Mouse (Mus musculus) hindbrain, embryonic 15.5 days (tissue): ENCODE measurements around the gene Rhbg. TPM values are rescaled to one million over a fixed set of nuclear protein-coding genes. Genes with fewer than 3 reads are reported as not detected.
A peak's percentile ranks its signal among the peaks of the same experiment; 100 is the strongest.

Experiments used
- ATAC-seq: fragments of 200-750 bp; cut with Nextera tagmentation; 2 replicates; pipeline ENCODE4 v1.8.0; 2017; ENCODE audit warnings: low read depth, moderate number of reproducible peaks, moderate TSS enrichment; ENCODE audit not compliant: low FRiP score
- H3K27ac ChIP-seq: fragments of 300-500 bp; sonication (generic); replicated peaks from 2 replicates; pipeline ENCODE4 v1.5.1; 2015; ENCODE audit warnings: mild to moderate bottlenecking, inconsistent platforms
- H3K27me3 ChIP-seq: fragments of 300-500 bp; sonication (generic); 2 replicates; pipeline ENCODE4 v1.6.1; 2015; ENCODE audit warnings: control low read depth, inconsistent platforms
- H3K36me3 ChIP-seq: fragments of 300-500 bp; sonication (generic); 2 replicates; pipeline ENCODE4 v1.6.1; 2015; ENCODE audit warnings: control low read depth, inconsistent platforms
- H3K4me1 ChIP-seq: fragments of 300-500 bp; sonication (generic); replicated peaks from 2 replicates; pipeline ENCODE4 v1.6.1; 2015; ENCODE audit warnings: control low read depth, inconsistent platforms
- H3K4me2 ChIP-seq: fragments of 300-500 bp; sonication (generic); 2 replicates; pipeline ENCODE4 v1.6.1; 2015; ENCODE audit warnings: moderate library complexity, mild to moderate bottlenecking, inconsistent platforms
- H3K4me3 ChIP-seq: fragments of 300-500 bp; sonication (generic); 2 replicates; pipeline ENCODE4 v1.5.1; 2015; ENCODE audit warnings: mild to moderate bottlenecking, inconsistent platforms
- H3K9ac ChIP-seq: fragments of 300-500 bp; sonication (generic); 2 replicates; pipeline ENCODE4 v1.6.1; 2015; ENCODE audit warnings: inconsistent platforms
- H3K9me3 ChIP-seq: fragments of 300-500 bp; sonication (generic); 2 replicates; pipeline ENCODE4 v1.6.1; 2016; ENCODE audit warnings: control low read depth, inconsistent platforms
- WGBS: fragments of 180-500 bp; shearing (Covaris S2); methylation state at CpG from one replicate; pipeline ENCODE4 v1.1.7; 2015; 5-methylcytosine and 5-hydroxymethylcytosine counted together
- polyA plus RNA-seq: library from polyadenylated mRNA; unstranded; fragments of >200 nt; fragmentation: Nextera tagmentation; extraction: Ambion mirVana; gene quantifications from 2 replicates; pipeline ENCODE4 v1.2.1, GENCODE M21; 2015

Rhbg gene
- polyA plus RNA-seq, 1 experiment from 2014 or later, result 0.60 TPM

DNA sequence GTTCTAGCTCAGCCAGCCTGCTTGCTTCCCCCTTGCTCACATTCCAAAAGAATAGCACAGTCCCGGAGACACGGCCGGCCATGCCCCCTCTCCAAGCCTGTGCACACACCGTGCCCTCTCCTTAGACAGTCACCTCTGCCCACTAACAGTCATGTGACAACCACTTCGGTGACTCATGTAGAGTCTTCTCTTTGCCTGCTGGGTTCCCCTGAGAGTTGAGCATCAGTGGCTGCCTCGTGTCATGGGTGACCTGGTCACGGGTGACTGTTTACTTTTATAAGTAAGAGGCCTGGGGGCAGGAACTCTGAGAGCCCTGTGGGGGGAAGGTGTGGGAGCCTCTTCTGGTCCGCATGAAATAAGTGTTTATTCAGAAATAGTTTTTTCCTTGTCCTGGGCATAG lies 20.5 kb downstream of the Rhbg start:
- no peak overlapping the region for H3K9ac ChIP-seq
- WGBS, result 39% methylated on average over 8 of the region's 8 CpGs
- no peak overlapping the region for H3K4me2 ChIP-seq
- peaks cover 78% of the 10 kb centered on the region for H3K4me1 ChIP-seq
- ATAC-seq, result no peak
- peaks cover 10% of the 10 kb centered on the region for H3K36me3 ChIP-seq
- no peak overlapping the region for H3K4me3 ChIP-seq
- H3K27me3 ChIP-seq, result no peaks in the 10 kb centered on the region
- H3K9me3 ChIP-seq, result no peaks in the 10 kb centered on the region
- H3K27ac ChIP-seq, result peak overlapping the region; percentile 92

DNA sequence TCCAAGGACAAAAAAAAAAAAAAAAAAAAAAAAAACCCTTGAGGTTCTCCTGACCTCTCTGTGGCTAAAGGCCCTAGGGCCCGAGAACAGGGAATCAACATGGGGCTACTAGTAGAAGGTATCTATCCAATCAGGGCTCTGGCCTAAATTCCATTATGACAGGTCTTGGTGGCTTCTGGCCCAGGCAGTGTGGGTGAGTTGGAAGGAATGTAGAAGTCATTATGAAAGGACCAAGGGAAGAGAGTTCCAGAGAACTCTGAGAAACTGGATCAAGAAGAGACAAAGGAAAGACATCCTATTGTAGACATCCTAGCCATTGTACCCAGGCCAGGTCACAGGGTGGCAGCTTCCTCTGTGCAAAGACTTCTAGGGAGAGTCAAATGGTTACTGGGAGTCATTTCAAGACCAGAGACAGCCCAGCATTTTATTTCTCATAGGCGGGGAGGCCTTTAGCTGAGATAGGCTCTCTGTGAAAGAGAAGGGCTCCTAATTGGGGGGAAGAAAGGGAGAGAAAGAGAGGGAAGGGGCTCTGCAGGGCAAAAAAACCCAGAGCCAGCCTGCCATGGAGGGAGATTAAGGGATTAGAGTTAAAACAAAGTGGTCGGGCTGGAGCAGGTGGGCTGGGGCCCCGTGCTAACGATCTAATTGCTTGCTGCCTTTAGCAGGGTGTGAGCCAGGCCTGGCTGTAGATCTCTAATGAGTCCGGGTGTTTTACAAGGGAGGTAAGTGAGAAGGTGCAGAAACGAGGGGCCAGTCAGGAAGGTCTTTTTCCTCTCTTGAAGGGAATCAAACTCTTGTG lies 21.5 kb downstream of the Rhbg start:
- 20% methylated on average over 7 of the region's 7 CpGs for WGBS
- H3K4me3 ChIP-seq, result no peak overlapping the region
- no peaks in the 10 kb centered on the region for H3K27me3 ChIP-seq
- no peak for ATAC-seq
- peak overlapping the region; percentile 92 for H3K27ac ChIP-seq
- H3K36me3 ChIP-seq, result peaks cover 17% of the 10 kb centered on the region
- H3K4me2 ChIP-seq, result no peak overlapping the region
- H3K9me3 ChIP-seq, result no peaks in the 10 kb centered on the region
- no peak overlapping the region for H3K9ac ChIP-seq
- peaks cover 80% of the 10 kb centered on the region for H3K4me1 ChIP-seq

- Histone ChIP-seq H3K9me3 (no peaks in the 10 kb centered on the region), H3K27me3 (no peaks in the 10 kb centered on the region), H3K27ac (peak overlapping the region; percentile 92), H3K36me3 (peaks cover 17% of the 10 kb centered on the region), H3K4me3 (no peak overlapping the region), H3K4me1 (peaks cover 80% of the 10 kb centered on the region), H3K4me2 (no peak overlapping the region), H3K9ac (no peak overlapping the region)
- ATAC-seq, result peak; percentile 80
- WGBS, result 24% methylated on average over 7 of the region's 7 CpGs
These were observed 22.2 kb downstream of the Rhbg start for GRCm38 (mm10) chr3:88232301-88232702.

GRCm38 (mm10) chr3:88231061-88231641 lies 23.4 kb downstream of the Rhbg start:
- Histone ChIP-seq H3K36me3 (peaks cover 20% of the 10 kb centered on the region), H3K4me2 (0 out of 2 replicates have a peak overlapping the region, but pooled peaks have one; percentile 3), H3K4me3 (no peak overlapping the region), H3K4me1 (peaks cover 79% of the 10 kb centered on the region), H3K27ac (peak overlapping the region; percentile 92), H3K27me3 (no peaks in the 10 kb centered on the region), H3K9ac (no peak overlapping the region), H3K9me3 (no peaks in the 10 kb centered on the region)
- 19% methylated on average over 1 of the region's 1 CpGs for WGBS
- peak; percentile 74 for ATAC-seq

- Histone ChIP-seq H3K27me3 (no peaks in the 10 kb centered on the region), H3K9me3 (no peaks in the 10 kb centered on the region), H3K9ac (no peak overlapping the region), H3K4me3 (no peak overlapping the region), H3K27ac (peak overlapping the region; percentile 92), H3K4me1 (peaks cover 82% of the 10 kb centered on the region), H3K4me2 (no peak overlapping the region), H3K36me3 (peaks cover 20% of the 10 kb centered on the region)
- ATAC-seq, result peak; percentile 1; the same call in 1 of the 2 replicates
- WGBS, result 20% methylated on average over 17 of the region's 17 CpGs
These were observed 24.1 kb downstream of the Rhbg start for GRCm38 (mm10) chr3:88230262-88231047.

- WGBS, result 44% methylated on average over 6 of the region's 6 CpGs
- no peaks in the 10 kb centered on the region for H3K27me3 ChIP-seq
- peaks cover 91% of the 10 kb centered on the region for H3K4me1 ChIP-seq
- no peak overlapping the region for H3K4me3 ChIP-seq
- H3K36me3 ChIP-seq, result peaks cover 20% of the 10 kb centered on the region
- H3K9me3 ChIP-seq, result no peaks in the 10 kb centered on the region
- no peak overlapping the region for H3K4me2 ChIP-seq
- no peak for ATAC-seq
- peak overlapping the region; percentile 92 for H3K27ac ChIP-seq
- H3K9ac ChIP-seq, result no peak overlapping the region
These were observed 25.0 kb downstream of the Rhbg start for GRCm38 (mm10) chr3:88229526-88229925.

DNA sequence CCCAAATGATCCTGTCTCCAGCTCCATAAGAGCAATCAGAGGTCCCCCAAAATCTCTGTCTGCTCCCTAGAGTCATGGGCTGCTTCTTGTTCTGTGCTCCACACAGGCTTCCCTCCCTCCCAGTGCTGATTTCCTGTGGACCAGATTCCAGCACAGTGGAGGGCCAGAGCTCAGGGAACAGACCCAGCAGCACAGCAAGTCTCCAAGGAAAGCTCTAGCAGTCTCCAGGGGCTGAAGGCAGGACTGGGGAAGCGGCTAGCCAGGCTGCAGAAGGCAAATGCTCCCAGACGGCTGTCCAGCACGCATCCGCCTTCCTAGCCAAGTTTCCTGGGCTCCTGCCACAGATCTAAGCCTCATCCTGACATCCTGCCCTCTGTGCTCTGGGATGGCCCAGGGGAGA lies 25.6 kb downstream of the Rhbg start:
- 0 out of 2 replicates have a peak overlapping the region, but pooled peaks have one; percentile 23 for H3K9ac ChIP-seq
- H3K36me3 ChIP-seq, result peaks cover 27% of the 10 kb centered on the region
- WGBS, result 33% methylated on average over 4 of the region's 4 CpGs
- ATAC-seq, result no peak
- H3K27me3 ChIP-seq, result no peaks in the 10 kb centered on the region
- no peak overlapping the region for H3K4me2 ChIP-seq
- H3K27ac ChIP-seq, result peak overlapping the region; percentile 92
- no peak overlapping the region for H3K4me3 ChIP-seq
- no peaks in the 10 kb centered on the region for H3K9me3 ChIP-seq
- H3K4me1 ChIP-seq, result peaks cover 94% of the 10 kb centered on the region

GRCm38 (mm10) chr3:88227976-88228375 lies 26.5 kb downstream of the Rhbg start:
- Histone ChIP-seq H3K4me2 (no peak overlapping the region), H3K27me3 (no peaks in the 10 kb centered on the region), H3K27ac (peak overlapping the region; percentile 92), H3K36me3 (peaks cover 30% of the 10 kb centered on the region), H3K9ac (0 out of 2 replicates have a peak overlapping the region, but pooled peaks have one; percentile 21), H3K4me1 (peaks cover 96% of the 10 kb centered on the region), H3K9me3 (no peaks in the 10 kb centered on the region), H3K4me3 (no peak overlapping the region)
- WGBS, result 20% methylated on average over 6 of the region's 6 CpGs
- 0 out of 2 replicates have a peak, but pooled peaks have one; percentile 2 for ATAC-seq

- Histone ChIP-seq H3K4me2 (no peak overlapping the region), H3K9me3 (no peaks in the 10 kb centered on the region), H3K36me3 (peaks cover 30% of the 10 kb centered on the region), H3K4me3 (no peak overlapping the region), H3K27me3 (no peaks in the 10 kb centered on the region), H3K27ac (peak overlapping the region; percentile 92), H3K4me1 (peaks cover 97% of the 10 kb centered on the region), H3K9ac (no peak overlapping the region)
- no peak for ATAC-seq
- WGBS, result 24% methylated on average over 4 of the region's 4 CpGs
These were observed 27.2 kb downstream of the Rhbg start for GRCm38 (mm10) chr3:88227260-88227659.

GRCm38 (mm10) chr3:88226101-88226845 lies 28.2 kb downstream of the Rhbg start:
- WGBS, result 33% methylated on average over 10 of the region's 10 CpGs
- Histone ChIP-seq H3K4me1 (peaks cover 95% of the 10 kb centered on the region), H3K4me2 (no peak overlapping the region), H3K27me3 (no peaks in the 10 kb centered on the region), H3K4me3 (no peak overlapping the region), H3K9ac (no peak overlapping the region; the same call in 1 of the 2 replicates), H3K9me3 (no peaks in the 10 kb centered on the region), H3K36me3 (peaks cover 30% of the 10 kb centered on the region), H3K27ac (peak overlapping the region; percentile 92)
- 0 out of 2 replicates have a peak, but pooled peaks have one; percentile 8 for ATAC-seq

DNA sequence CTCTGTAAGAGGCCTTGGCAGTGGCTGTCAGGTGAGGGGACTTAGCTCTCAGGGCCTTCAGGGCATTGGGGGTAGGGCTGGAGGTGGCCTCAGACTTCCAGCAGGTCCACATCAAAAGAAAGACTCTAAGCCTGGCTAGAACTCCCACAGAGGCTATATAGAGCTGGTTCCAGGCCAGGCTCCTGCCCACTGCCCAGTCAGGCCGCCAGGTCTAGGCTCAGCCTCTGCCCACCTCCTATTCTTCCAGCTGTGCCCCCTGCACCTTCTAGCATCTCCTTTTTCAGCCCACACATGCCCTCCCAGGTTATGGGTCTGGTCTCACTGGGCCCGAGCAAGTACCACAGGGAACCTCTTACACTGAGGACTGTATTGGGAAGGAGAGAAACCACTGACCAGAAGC lies 29.6 kb downstream of the Rhbg start:
- Histone ChIP-seq H3K4me1 (peaks cover 95% of the 10 kb centered on the region), H3K27ac (peak overlapping the region; percentile 92), H3K9ac (peak overlapping the region; percentile 20; the same call in 1 of the 2 replicates), H3K4me2 (0 out of 2 replicates have a peak overlapping the region, but pooled peaks have one; percentile 1), H3K9me3 (no peaks in the 10 kb centered on the region), H3K27me3 (no peaks in the 10 kb centered on the region), H3K36me3 (peaks cover 29% of the 10 kb centered on the region), H3K4me3 (no peak overlapping the region)
- WGBS, result 57% methylated on average over 2 of the region's 2 CpGs
- ATAC-seq, result no peak
